Mouse (Mus musculus) liver, embryonic 14.5 days (tissue): Measurements from ENCODE around the gene Hspb2. TPM values are rescaled to one million over a fixed set of nuclear protein-coding genes. Genes with fewer than 3 reads are reported as not detected.

ENCODE experiments used
- ATAC-seq: fragments of 200-750 bp; cut with Nextera tagmentation; 2 replicates; pipeline ENCODE4 v1.8.0; 2017; ENCODE audit warnings: moderate number of reproducible peaks, mild to moderate bottlenecking, moderate library complexity; ENCODE audit not compliant: insufficient read depth
- DNase-seq, 3 experiments: peaks; one replicate each; pipeline ENCODE4 v3.0.0-alpha.2; 2012 to 2013; ENCODE audit warnings: low read depth in 3 of 3, low spot score in 3 of 3
- H3K27ac ChIP-seq: fragments of 300-500 bp; sonication (generic); 2 replicates; pipeline ENCODE4 v1.5.1; 2014; ENCODE audit warnings: moderate library complexity, mild to moderate bottlenecking, control low read depth, inconsistent platforms
- H3K27me3 ChIP-seq: fragments of 300-500 bp; sonication (generic); 2 replicates; pipeline ENCODE4 v1.6.1; 2014; ENCODE audit warnings: mild to moderate bottlenecking, low read length, moderate library complexity; ENCODE audit not compliant: control insufficient read depth, insufficient read depth
- H3K36me3 ChIP-seq: fragments of 300-500 bp; sonication (generic); replicated peaks from 2 replicates; pipeline ENCODE4 v1.6.1; 2014; ENCODE audit warnings: low read depth; ENCODE audit not compliant: control insufficient read depth, insufficient read depth
- H3K4me1 ChIP-seq, 2 experiments: fragments of 200-500 bp in 1 of 2; fragments of 300-500 bp in 1 of 2; sonication (generic) in 1 of 2; replicated peaks; 2 replicates each; pipeline ENCODE4 v1.6.1; 2012 to 2014; ENCODE audit warnings: antibody characterized with exemption in 1 of 2, inconsistent platforms in 1 of 2, low read length in 1 of 2; ENCODE audit not compliant: control insufficient read depth in 2 of 2, insufficient read depth in 2 of 2
- H3K4me2 ChIP-seq: fragments of 300-500 bp; sonication (generic); 2 replicates; pipeline ENCODE4 v1.6.1; 2014; ENCODE audit warnings: low read depth, mild to moderate bottlenecking, control low read depth, moderate library complexity
- H3K4me3 ChIP-seq, 2 experiments: fragments of 200-500 bp in 1 of 2; fragments of 300-500 bp in 1 of 2; sonication (generic) in 1 of 2; 2 replicates each; pipeline ENCODE4 v1.5.1; 2012 to 2014; ENCODE audit warnings: low read depth in 2 of 2, low read length in 2 of 2, mild to moderate bottlenecking in 2 of 2, control low read depth in 1 of 2, inconsistent platforms in 1 of 2, moderate library complexity in 1 of 2; ENCODE audit not compliant: insufficient read depth in 1 of 2
- H3K9ac ChIP-seq: fragments of 300-500 bp; sonication (generic); replicated peaks from 2 replicates; pipeline ENCODE4 v1.6.1; 2014; ENCODE audit warnings: mild to moderate bottlenecking, control low read depth, moderate library complexity
- H3K9me3 ChIP-seq: fragments of 300-500 bp; sonication (generic); 2 replicates; pipeline ENCODE4 v1.6.1; 2016; ENCODE audit warnings: low read length, mixed read lengths; ENCODE audit not compliant: control insufficient read depth
- CTCF ChIP-seq: IDR thresholded peaks from 2 replicates; pipeline ENCODE4 v1.5.1; 2016; ENCODE audit warnings: antibody characterized with exemption, low read depth, control low read depth
- EP300 ChIP-seq: IDR thresholded peaks from 2 replicates; pipeline ENCODE4 v1.6.1; 2016; ENCODE audit warnings: antibody characterized with exemption, low read depth
- WGBS: fragments of 180-500 bp; shearing (Covaris S2); extraction: QIAGEN DNeasy Blood & Tissue Kit; methylation state at CpG from one replicate; pipeline ENCODE4 v1.1.7; 2014; ENCODE audit not compliant: insufficient replicate concordance; 5-methylcytosine and 5-hydroxymethylcytosine counted together
- polyA plus RNA-seq, 2 experiments: library from polyadenylated mRNA; depleted of rRNA in 1 of 2; stranded (reverse) in 1 of 2; unstranded in 1 of 2; fragments of >200 nt; fragmentation: Nextera tagmentation in 1 of 2; extraction: Ambion mirVana in 1 of 2; gene quantifications; 2 replicates each; pipeline versions ENCODE4 v1.2.1 to v1.2.3; 2012 to 2014

Hspb2 gene
- polyA plus RNA-seq, 2 experiments = 0.20 TPM; not detected in 1

- TF ChIP-seq EP300 (no peak), CTCF (no peak)
- ATAC-seq (peak; percentile 35; the same call in 1 of the 2 replicates), DNase-seq (no peak)
- Histone ChIP-seq H3K9me3 (no peaks in the 10 kb centered on the region), H3K4me1 (no peaks in the 10 kb centered on the region), H3K9ac (no peak overlapping the region), H3K4me2 (peak overlapping the region; percentile 62), H3K4me3 (peak overlapping the region; percentile 31 to 48), H3K27ac (no peak overlapping the region), H3K36me3 (no peaks in the 10 kb centered on the region), H3K27me3 (peaks cover 10% of the 10 kb centered on the region)
- 1% methylated on average over 45 of the region's 45 CpGs for WGBS
These were observed 24.1 kb downstream of the Hspb2 start for GRCm38 (mm10) chr9:50727925-50728651.

DNA sequence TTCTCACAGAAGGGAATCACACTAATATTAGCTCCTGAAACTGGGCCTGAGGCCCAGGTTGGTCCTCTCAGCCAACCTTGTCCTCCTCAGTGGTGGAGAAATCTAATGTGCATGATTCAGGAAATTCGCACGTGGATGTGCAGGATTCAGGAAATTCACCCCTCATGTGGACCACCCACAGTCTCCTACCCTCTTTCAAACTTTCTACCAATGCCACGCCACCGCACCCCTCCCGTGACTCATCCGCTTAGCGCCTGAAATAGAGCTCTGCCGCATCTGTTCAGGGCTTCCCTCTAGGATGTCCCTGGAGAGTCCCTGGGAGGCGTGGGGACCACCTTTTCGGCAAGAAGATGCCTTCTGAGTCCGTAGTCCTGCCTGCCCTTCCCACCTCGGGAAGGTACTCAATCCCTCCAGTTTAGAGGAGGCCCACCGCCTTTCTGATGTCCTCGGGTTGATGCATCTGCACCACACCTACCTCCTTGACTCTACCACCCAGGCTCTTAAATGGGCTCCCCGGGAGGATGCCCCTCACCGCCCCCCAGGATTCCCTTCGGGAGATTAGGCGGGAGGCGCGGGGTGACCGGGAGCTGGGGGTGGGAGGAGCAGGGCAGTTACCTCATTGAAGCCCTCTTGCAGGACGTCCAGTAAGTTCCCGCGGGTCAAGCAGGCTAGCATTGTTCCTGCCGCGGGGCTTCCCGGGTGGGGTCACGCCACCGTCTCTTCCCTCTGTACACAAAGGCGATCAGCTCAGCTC is 24.8 kb downstream of the Hspb2 start:
- peak overlapping the region; percentile 31 to 48 for H3K4me3 ChIP-seq
- H3K9ac ChIP-seq = no peak overlapping the region
- H3K4me2 ChIP-seq = peak overlapping the region; percentile 62
- no peak for TF ChIP-seq CTCF
- TF ChIP-seq EP300 = no peak
- no peaks in the 10 kb centered on the region for H3K36me3 ChIP-seq
- H3K4me1 ChIP-seq = no peaks in the 10 kb centered on the region
- peaks cover 10% of the 10 kb centered on the region for H3K27me3 ChIP-seq
- WGBS = 13% methylated on average over 30 of the region's 30 CpGs
- ATAC-seq = no peak
- no peak for DNase-seq
- no peaks in the 10 kb centered on the region for H3K9me3 ChIP-seq
- no peak overlapping the region for H3K27ac ChIP-seq

DNA sequence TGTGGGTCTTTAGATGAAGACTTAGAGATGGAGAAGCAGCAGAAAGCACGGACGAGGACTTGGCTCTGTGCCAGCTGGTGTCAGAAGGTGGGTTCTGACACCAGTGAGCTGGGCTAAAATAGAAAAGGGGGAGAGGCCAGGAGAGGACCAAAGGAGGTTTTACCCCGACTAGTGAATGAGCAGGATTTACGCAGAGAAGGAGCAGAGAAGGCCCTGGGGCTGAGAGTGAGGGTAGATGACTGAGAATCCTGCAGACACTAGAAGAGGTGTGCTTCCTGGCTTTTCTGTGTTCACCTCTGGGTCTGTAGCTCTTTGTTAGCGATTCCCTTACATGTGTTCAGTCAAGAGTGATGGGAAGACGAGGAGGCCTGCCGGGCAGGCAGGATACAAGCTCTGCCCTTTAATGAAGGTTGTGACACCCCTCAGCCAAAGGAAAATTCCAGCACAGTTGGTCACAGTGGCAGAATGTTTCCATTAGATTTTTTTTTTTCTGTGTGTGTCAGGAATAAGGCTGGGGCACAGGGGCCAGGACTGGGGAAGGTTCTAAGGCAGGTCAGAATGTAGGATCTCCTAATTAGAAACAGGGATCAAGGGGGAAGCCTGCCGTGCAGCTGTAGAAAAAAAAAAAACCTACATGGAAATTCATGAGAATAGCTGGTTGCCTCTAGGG is 26.1 kb downstream of the Hspb2 start:
- DNase-seq (no peak), ATAC-seq (no peak)
- WGBS = 59% methylated on average over 8 of the region's 8 CpGs
- Histone ChIP-seq H3K36me3 (no peaks in the 10 kb centered on the region), H3K27me3 (peaks cover 10% of the 10 kb centered on the region), H3K27ac (no peak overlapping the region), H3K4me3 (no peak overlapping the region), H3K9me3 (no peaks in the 10 kb centered on the region), H3K4me1 (no peaks in the 10 kb centered on the region), H3K9ac (no peak overlapping the region), H3K4me2 (no peak overlapping the region)
- no peak for TF ChIP-seq CTCF

GRCm38 (mm10) chr9:50724661-50725330 is 27.4 kb downstream of the Hspb2 start:
- no peak for TF ChIP-seq CTCF
- no peak for TF ChIP-seq EP300
- Histone ChIP-seq H3K9me3 (no peaks in the 10 kb centered on the region), H3K27ac (no peak overlapping the region), H3K27me3 (peaks cover 10% of the 10 kb centered on the region), H3K4me3 (no peak overlapping the region), H3K4me2 (no peak overlapping the region), H3K9ac (no peak overlapping the region), H3K36me3 (no peaks in the 10 kb centered on the region), H3K4me1 (no peaks in the 10 kb centered on the region)
- DNase-seq = no peak
- WGBS = 33% methylated on average over 3 of the region's 3 CpGs
- no peak for ATAC-seq

GRCm38 (mm10) chr9:50724147-50724546 is 28.0 kb downstream of the Hspb2 start:
- DNase-seq = no peak

More at GRCm38 (mm10) chr9:50724147-50724546, 28.0 kb downstream of the Hspb2 start:
- TF ChIP-seq CTCF (no peak), EP300 (no peak)
- no peak for ATAC-seq
- Histone ChIP-seq H3K9ac (no peak overlapping the region), H3K4me1 (no peaks in the 10 kb centered on the region), H3K27me3 (peaks cover 10% of the 10 kb centered on the region), H3K27ac (no peak overlapping the region), H3K36me3 (no peaks in the 10 kb centered on the region), H3K4me2 (no peak overlapping the region), H3K4me3 (no peak overlapping the region), H3K9me3 (no peaks in the 10 kb centered on the region)
- WGBS = 47% methylated on average over 2 of the region's 2 CpGs
